Mouse (Mus musculus): Measurements from ENCODE around the gene A430005L14Rik.
A peak's percentile ranks its signal among the peaks of the same experiment; 100 is the strongest.

The A430005L14Rik gene

GRCm38 (mm10) chr4:153956569-153957405 is at the start of gene A430005L14Rik:
A430005L14Rik (plus strand) TSS chr4:153957237.
- DNase-seq, result peak; percentile 98

DNA sequence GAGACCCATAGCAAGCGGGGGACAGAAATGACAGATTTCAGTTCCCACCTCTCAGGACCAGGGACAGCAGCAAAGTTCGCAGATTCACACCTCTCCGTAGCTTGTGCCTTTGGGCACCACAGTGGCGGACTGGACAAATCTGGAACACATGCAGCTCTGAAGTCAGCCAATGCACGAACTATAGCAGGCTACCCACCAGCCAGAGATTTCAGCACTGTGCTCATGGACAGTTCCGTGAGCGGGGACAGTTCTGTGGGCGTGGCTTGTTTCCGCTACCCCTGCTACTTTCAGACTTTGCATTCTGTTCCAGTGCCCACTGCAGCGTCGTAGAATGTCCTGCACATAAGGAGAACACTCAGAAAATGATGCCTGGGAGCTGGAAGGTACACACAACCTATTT is 49.5 kb upstream of the A430005L14Rik start:
- DNase-seq, result peak; percentile 83

- DNase-seq, result no peak
Measured at GRCm38 (mm10) chr4:153913635-153914034, 43.4 kb upstream of the A430005L14Rik start.

- no peak for DNase-seq
Measured at GRCm38 (mm10) chr4:153917773-153918500, 39.1 kb upstream of the A430005L14Rik start.

- DNase-seq, result no peak
Measured at GRCm38 (mm10) chr4:153920517-153921233, 36.4 kb upstream of the A430005L14Rik start.

GRCm38 (mm10) chr4:153922090-153922489 is 34.9 kb upstream of the A430005L14Rik start:
- peak; percentile 14 for DNase-seq

GRCm38 (mm10) chr4:153928772-153929299 is 28.2 kb upstream of the A430005L14Rik start:
- no peak for DNase-seq

DNA sequence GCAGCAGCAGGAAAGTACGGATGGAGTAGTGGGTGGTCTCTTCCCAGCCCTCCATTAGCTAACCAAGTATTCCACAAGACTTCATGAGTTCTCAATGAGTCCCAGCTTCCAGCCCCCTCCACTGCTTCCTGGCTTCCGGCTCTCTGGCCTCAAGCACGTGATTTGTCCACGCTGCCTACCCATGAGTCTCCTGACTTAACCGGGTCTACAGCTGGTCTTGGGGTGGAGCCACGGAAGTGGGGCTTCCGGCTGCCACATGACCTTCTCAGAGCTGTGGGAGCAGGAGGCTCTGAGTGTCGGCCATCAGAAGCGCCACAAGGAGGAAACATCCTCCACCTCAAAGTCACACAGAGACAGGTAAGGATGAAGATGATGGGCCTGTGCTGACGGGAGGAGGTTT is 27.6 kb upstream of the A430005L14Rik start:
- DNase-seq, result no peak

DNA sequence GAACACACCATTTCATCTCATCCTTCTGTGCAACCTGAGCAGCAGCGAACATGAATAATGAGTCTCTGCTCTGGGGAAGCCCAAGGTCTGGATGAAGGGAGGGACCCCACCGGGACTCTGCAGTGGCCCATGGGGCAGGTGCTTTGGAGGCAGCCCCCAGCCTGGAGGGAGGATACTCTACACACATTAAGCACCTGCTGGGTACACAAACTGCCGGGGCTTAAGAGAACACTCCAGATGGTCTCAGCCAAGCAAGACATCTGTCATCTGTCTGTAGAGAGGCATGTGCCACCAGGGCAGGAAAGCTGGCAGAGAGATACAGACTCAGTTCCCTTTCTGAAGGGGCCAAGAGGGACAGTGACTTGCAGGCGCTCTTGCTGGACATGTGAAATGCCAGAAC is 27.1 kb upstream of the A430005L14Rik start:
- no peak for DNase-seq

DNA sequence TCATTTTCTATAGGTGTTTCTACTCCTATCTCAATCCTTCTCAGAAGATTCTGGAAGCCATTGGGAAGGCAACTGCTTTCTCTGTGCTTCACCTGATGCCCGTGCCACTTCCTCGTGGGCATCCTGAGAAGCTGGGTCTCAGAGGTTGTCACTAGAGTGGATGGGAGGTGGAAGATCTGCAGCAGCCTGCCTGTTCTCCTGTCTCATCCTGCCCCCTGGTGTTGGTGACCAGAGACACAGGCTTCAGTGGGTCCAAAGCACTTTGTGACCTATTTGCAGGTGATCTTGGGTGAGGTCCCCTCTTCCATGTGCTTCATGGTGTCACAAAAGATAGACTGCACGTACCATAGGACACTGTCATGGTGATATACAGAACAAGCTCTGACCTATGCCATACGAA is 13.8 kb upstream of the A430005L14Rik start:
- DNase-seq, result peak; percentile 59

DNA sequence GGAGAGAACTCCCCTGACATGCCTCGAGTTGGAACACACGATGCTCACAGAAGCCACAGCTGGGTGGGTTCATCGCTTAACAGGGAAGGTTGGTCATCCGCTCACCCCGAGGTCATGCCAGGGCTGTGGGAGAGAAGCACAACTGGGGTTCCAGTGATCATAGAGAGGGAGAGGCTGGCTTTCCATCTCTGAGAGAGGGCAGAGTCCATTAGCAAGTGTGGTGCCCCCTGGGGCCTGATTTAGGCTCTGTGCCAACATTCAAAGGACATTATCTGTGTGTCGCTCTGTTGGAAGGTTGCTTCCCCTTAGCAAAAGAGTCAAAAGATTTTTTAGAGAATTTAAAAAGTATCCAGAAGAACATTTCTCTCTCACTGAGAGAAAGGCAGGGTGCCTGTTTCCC is 12.8 kb upstream of the A430005L14Rik start:
- peak; percentile 15 for DNase-seq

GRCm38 (mm10) chr4:153945741-153946140 is 11.3 kb upstream of the A430005L14Rik start:
- DNase-seq, result no peak

DNA sequence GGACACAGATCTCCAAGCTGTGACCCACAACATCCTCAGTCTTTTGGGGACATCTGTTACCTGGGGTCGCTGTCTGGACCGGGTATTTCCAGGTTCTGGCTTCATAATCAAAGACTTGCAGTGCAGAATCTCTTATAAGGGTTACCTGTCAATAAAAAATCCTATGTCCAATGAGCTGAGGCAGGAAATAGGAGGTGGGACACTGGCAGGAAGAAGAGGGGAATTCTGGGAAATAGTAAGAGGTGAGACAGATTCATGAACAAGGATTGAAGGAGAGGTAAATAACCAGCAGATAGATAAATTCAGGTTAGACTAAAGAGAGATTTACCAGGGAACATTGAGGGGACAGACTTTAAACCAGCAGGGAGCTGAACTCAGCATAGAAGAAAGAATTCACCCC is 6.7 kb upstream of the A430005L14Rik start:
- no peak for DNase-seq

DNA sequence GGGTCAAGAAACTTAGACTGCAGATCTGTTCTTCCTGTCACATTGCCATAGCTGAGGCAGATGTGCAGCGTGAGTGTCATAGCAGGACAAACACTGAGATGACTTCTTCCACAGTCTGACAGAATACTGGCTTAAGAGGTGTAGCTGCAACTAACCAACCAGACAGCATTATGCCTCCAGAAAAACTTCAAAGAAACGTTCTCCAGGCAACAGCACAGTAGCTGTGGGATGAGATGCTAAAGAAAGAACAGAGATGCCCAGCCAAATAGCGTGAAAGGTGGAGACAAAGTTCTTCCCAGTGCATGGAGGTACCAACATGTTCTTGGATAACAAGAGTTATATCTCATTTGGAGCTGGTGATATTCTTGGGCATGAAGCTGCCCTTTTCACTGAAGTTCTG is 5.9 kb upstream of the A430005L14Rik start:
- DNase-seq, result no peak

GRCm38 (mm10) chr4:153951692-153952091 is 5.3 kb upstream of the A430005L14Rik start:
- no peak for DNase-seq

- peak; percentile 19 for DNase-seq
Measured at GRCm38 (mm10) chr4:153955651-153956050, 1.4 kb upstream of the A430005L14Rik start.

DNA sequence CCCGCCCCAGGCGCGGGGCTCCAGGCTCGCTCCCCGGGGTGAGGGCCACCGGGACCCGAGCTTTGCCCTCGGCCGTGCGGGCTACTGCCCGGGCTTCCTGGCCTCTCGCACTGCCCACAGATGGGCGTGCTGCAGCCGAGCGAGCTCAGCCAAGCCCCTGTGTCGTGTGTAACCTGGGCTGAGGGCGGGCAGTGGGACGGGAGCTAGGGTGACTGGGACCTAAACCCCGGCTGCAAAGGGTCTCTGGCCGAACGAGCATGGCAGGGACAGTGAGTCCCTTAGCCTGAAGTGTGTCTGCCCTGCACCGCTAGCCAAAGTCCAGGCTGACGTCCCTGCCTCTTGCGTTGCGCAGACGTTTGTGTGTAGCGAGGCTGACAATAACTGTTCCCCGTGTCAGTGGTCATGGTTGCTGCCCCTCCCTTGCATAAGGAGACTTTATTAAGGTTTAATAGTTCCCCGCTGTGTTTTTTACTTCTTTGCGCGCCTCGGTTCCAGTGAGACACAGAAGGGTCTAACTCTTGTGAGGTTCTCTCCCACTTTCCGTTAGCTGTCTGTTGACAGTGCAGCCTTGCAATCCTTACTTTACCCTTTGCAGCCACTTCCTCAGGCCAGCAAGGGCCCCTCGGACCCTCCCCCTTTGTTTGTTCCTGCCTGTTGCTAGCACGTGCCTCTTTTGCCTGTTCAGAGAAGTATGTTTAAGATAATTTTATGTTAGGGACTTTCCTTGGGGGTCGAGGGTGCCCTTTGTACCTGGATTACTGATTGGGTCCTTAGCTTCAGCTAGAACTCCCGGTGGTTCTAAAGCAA is 610 bp downstream of the A430005L14Rik start:
- DNase-seq, result peak; percentile 18

DNA sequence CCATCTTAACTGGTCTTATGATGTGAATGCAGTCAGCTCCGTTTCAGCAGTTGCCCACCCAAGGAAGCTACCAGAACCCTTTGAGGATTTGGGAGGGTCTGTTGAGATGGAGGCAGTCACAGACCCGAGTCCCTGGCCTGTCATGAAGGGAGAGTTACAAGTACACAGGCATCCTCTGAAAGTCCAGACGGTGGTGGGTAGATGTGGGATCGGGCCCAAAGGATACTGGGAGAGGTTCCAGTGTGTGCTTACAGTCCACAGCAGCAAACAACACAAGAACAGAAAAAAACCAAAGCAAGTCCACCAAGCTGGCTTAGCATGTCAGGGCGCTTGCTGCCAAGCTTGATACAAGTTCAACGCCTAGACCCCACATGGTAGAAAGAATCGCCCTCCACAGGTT is 5.6 kb downstream of the A430005L14Rik start:
- no peak for DNase-seq

- no peak for DNase-seq
Measured at GRCm38 (mm10) chr4:153966651-153967050, 9.6 kb downstream of the A430005L14Rik start.

GRCm38 (mm10) chr4:153967556-153967955 is 10.5 kb downstream of the A430005L14Rik start:
- no peak for DNase-seq

DNA sequence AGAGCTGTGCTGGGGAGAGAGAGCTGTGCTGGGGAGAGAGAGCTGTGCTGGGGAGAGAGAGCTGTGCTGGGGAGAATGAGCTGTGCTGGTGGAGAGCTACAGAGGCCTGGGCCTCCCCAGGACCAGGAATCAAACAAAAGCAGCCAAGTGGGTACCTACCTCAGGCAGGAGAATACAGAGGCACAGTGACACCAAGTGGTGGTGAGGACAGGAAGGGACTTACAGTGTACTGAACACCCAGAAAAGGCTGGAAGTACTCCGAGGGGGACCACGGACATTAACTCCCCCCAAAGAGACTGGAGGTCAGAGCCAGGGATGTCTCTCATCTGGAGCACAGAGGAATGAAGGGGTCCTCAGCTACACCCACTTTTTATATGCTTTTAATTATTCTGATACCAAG is 11.0 kb downstream of the A430005L14Rik start:
- no peak for DNase-seq

All from kidney, postnatal 10 days (tissue).